Mouse (Mus musculus) CH12.LX (cell line): Measurements from ENCODE around the gene Brox. TPM values are rescaled to one million over a fixed set of nuclear protein-coding genes. Genes with fewer than 3 reads are reported as not detected.

Experiments
- DNase-seq: peaks from one replicate; pipeline ENCODE4 v3.0.0-alpha.2; 2013; ENCODE audit errors: extremely low read depth
- H3K27ac ChIP-seq: 2 replicates; pipeline ENCODE4 v1.5.1; 2012; ENCODE audit warnings: low read depth, mild to moderate bottlenecking, control low read depth, moderate library complexity; ENCODE audit not compliant: insufficient read depth
- H3K27me3 ChIP-seq: replicated peaks from 2 replicates; pipeline ENCODE3; 2012; ENCODE audit warnings: inconsistent platforms
- H3K36me3 ChIP-seq, 2 experiments: replicated peaks in 1 of 2; 2 replicates each; pipeline versions ENCODE3 to v1.6.1; 2012; ENCODE audit warnings: inconsistent platforms in 1 of 2, low read length in 1 of 2, mild to moderate bottlenecking in 1 of 2, mixed read lengths in 1 of 2, moderate library complexity in 1 of 2; ENCODE audit not compliant: control insufficient read depth in 1 of 2, insufficient read depth in 1 of 2
- H3K4me1 ChIP-seq, 2 experiments: 2 replicates each; pipeline ENCODE4 v1.6.1; 2012; ENCODE audit warnings: inconsistent platforms in 1 of 2, moderate library complexity in 1 of 2; ENCODE audit not compliant: insufficient read depth in 2 of 2, control insufficient read depth in 1 of 2
- H3K4me2 ChIP-seq: 2 replicates; pipeline ENCODE4 v1.6.1; 2012; ENCODE audit warnings: low read depth, mild to moderate bottlenecking, control low read depth; ENCODE audit not compliant: poor library complexity, insufficient read depth, severe bottlenecking
- H3K4me3 ChIP-seq, 3 experiments: fragments of 150-350 bp in 1 of 3; sonication (generic) in 1 of 3; replicated peaks in 1 of 3; 2 replicates each; pipeline versions ENCODE3 to v1.5.1; 2011 to 2012; ENCODE audit warnings: low read depth in 2 of 3, low read length in 2 of 3, mild to moderate bottlenecking in 2 of 3, moderate library complexity in 2 of 3, control low read depth in 1 of 3, improper control_type of control experiment in 1 of 3, inconsistent platforms in 1 of 3, mixed read lengths in 1 of 3; ENCODE audit not compliant: poor library complexity in 1 of 3
- H3K79me2 ChIP-seq: replicated peaks from 2 replicates; pipeline ENCODE4 v1.6.1; 2012; ENCODE audit warnings: mild to moderate bottlenecking, moderate library complexity; ENCODE audit not compliant: control insufficient read depth, poor library complexity, insufficient read depth, severe bottlenecking; ENCODE audit errors: extremely low read depth
- H3K9ac ChIP-seq: 2 replicates; pipeline ENCODE4 v1.6.1; 2012; ENCODE audit warnings: low read depth, mild to moderate bottlenecking, control low read depth, moderate library complexity; ENCODE audit not compliant: insufficient read depth
- H3K9me3 ChIP-seq: replicated peaks from 2 replicates; pipeline ENCODE3; 2012; ENCODE audit warnings: low read length, inconsistent platforms, mixed read lengths
- BHLHE40 ChIP-seq: IDR thresholded peaks from 2 replicates; pipeline ENCODE4 v1.6.1; 2011; ENCODE audit warnings: mild to moderate bottlenecking, low read depth, low read length, improper control_type of control experiment
- CHD1 ChIP-seq: IDR thresholded peaks from 2 replicates; pipeline ENCODE4 v1.6.1; 2012; ENCODE audit warnings: low read depth, low read length, improper control_type of control experiment, inconsistent platforms
- CHD2 ChIP-seq: IDR thresholded peaks from 2 replicates; pipeline ENCODE4 v1.6.1; 2011; ENCODE audit warnings: low read length, improper control_type of control experiment
- CTCF ChIP-seq, 2 experiments: IDR thresholded peaks in 1 of 2; conservative IDR thresholded peaks in 1 of 2; 2 replicates each; pipeline ENCODE4 v1.5.1; 2011 to 2012; ENCODE audit warnings: low read depth in 2 of 2, low read length in 2 of 2, improper control_type of control experiment in 1 of 2, inconsistent platforms in 1 of 2, mild to moderate bottlenecking in 1 of 2, moderate library complexity in 1 of 2
- EP300 ChIP-seq: IDR thresholded peaks from 2 replicates; pipeline ENCODE4 v1.6.1; 2011; ENCODE audit warnings: low read length, improper control_type of control experiment
- ETS1 ChIP-seq: conservative IDR thresholded peaks from 2 replicates; pipeline ENCODE4 v1.6.1; 2012; ENCODE audit warnings: low read depth, mild to moderate bottlenecking, inconsistent platforms, low read length, improper control_type of control experiment, moderate library complexity
- GABPA ChIP-seq: IDR thresholded peaks from 2 replicates; pipeline ENCODE4 v1.6.1; 2012; ENCODE audit warnings: low read depth, low read length, improper control_type of control experiment, inconsistent platforms; ENCODE audit not compliant: insufficient replicate concordance
- HCFC1 ChIP-seq: IDR thresholded peaks from 2 replicates; pipeline ENCODE4 v1.6.1; 2012; ENCODE audit warnings: low read depth, mild to moderate bottlenecking, inconsistent platforms, low read length, improper control_type of control experiment
- JUN ChIP-seq: IDR thresholded peaks from 2 replicates; pipeline ENCODE4 v1.6.1; 2011; ENCODE audit warnings: low read depth, mild to moderate bottlenecking, low read length, improper control_type of control experiment, moderate library complexity; ENCODE audit not compliant: insufficient read depth
- KAT2A ChIP-seq: IDR thresholded peaks from 2 replicates; pipeline ENCODE4 v1.6.1; 2012; ENCODE audit warnings: low read length, improper control_type of control experiment, inconsistent platforms; ENCODE audit not compliant: insufficient replicate concordance
- MAX ChIP-seq: IDR thresholded peaks from 2 replicates; pipeline ENCODE4 v1.6.1; 2011; ENCODE audit warnings: low read length, improper control_type of control experiment
- MEF2A ChIP-seq: IDR thresholded peaks from 2 replicates; pipeline ENCODE4 v1.6.1; 2014; ENCODE audit warnings: low read depth, mild to moderate bottlenecking, inconsistent platforms, low read length, improper control_type of control experiment, borderline replicate concordance
- NELFE ChIP-seq: IDR thresholded peaks from 2 replicates; pipeline ENCODE4 v1.6.1; 2011; ENCODE audit warnings: low read depth, low read length, improper control_type of control experiment
- NRF1 ChIP-seq: IDR thresholded peaks from 2 replicates; pipeline ENCODE4 v1.6.1; 2014; ENCODE audit warnings: low read depth, mild to moderate bottlenecking, inconsistent platforms, low read length, improper control_type of control experiment, moderate library complexity
- POLR2A ChIP-seq: IDR thresholded peaks from 2 replicates; pipeline ENCODE4 v1.6.1; 2011; ENCODE audit warnings: low read depth, mild to moderate bottlenecking, improper control_type of control experiment, low read length
- POLR2AphosphoS2 ChIP-seq: IDR thresholded peaks from 2 replicates; pipeline ENCODE4 v1.6.1; 2011; ENCODE audit warnings: low read depth, low read length, improper control_type of control experiment
- RAD21 ChIP-seq: IDR thresholded peaks from 2 replicates; pipeline ENCODE4 v1.6.1; 2011; ENCODE audit warnings: low read depth, mild to moderate bottlenecking, low read length, improper control_type of control experiment, moderate library complexity
- RCOR1 ChIP-seq: conservative IDR thresholded peaks from 2 replicates; pipeline ENCODE4 v1.6.1; 2012; ENCODE audit warnings: low read depth, mild to moderate bottlenecking, inconsistent platforms, low read length, improper control_type of control experiment
- SIN3A ChIP-seq: IDR thresholded peaks from 2 replicates; pipeline ENCODE4 v1.6.1; 2012; ENCODE audit warnings: low read length, improper control_type of control experiment, inconsistent platforms
- SMC3 ChIP-seq: IDR thresholded peaks from 2 replicates; pipeline ENCODE4 v1.6.1; 2011; ENCODE audit warnings: low read depth, low read length, improper control_type of control experiment
- TCF12 ChIP-seq: IDR thresholded peaks from 2 replicates; pipeline ENCODE4 v1.6.1; 2014; ENCODE audit warnings: low read depth, mild to moderate bottlenecking, inconsistent platforms, low read length, improper control_type of control experiment
- UBTF ChIP-seq: IDR thresholded peaks from 2 replicates; pipeline ENCODE4 v1.6.1; 2012; ENCODE audit warnings: low read depth, mild to moderate bottlenecking, inconsistent platforms, low read length, improper control_type of control experiment, moderate library complexity
- USF1 ChIP-seq: IDR thresholded peaks from 2 replicates; pipeline ENCODE4 v1.6.1; 2014; ENCODE audit warnings: low read depth, mild to moderate bottlenecking, inconsistent platforms, low read length, improper control_type of control experiment
- ZKSCAN1 ChIP-seq: IDR thresholded peaks from 2 replicates; pipeline ENCODE4 v1.6.1; 2012; ENCODE audit warnings: low read depth, inconsistent platforms, low read length, improper control_type of control experiment, borderline replicate concordance
- ZMIZ1 ChIP-seq: IDR thresholded peaks from 2 replicates; pipeline ENCODE4 v1.6.1; 2012; ENCODE audit warnings: low read depth, mild to moderate bottlenecking, inconsistent platforms, low read length, improper control_type of control experiment
- ZNF384 ChIP-seq: IDR thresholded peaks from 2 replicates; pipeline ENCODE4 v1.6.1; 2012; ENCODE audit warnings: low read depth, low read length, improper control_type of control experiment, inconsistent platforms
- dilution Hi-C: fragments of 300-500 bp; cut with MboI; formaldehyde crosslinking; loops from 2 replicates; pipeline ENCODE4 v1.14.3; 2020; ENCODE audit warnings: low sequenced_read_pairs; ENCODE audit not compliant: extremely low pct_unique_long_range_greater_than_20kb, extremely low pct_ligation_motif_present
- in situ Hi-C: fragments of 300-500 bp; cut with MboI; formaldehyde crosslinking; loops from 3 replicates; pipeline ENCODE4 v1.14.3; 2019; ENCODE audit warnings: low sequenced_read_pairs, low pct_ligation_motif_present, low pct_unique_long_range_greater_than_20kb, mixed read lengths
- polyA plus RNA-seq: library from polyadenylated mRNA; unstranded; fragments of >175 nt; gene quantifications from 2 replicates; pipeline ENCODE4 v1.2.1, GENCODE M21; 2012; ENCODE audit warnings: low read depth; ENCODE audit not compliant: insufficient read length
- total RNA-seq, 2 experiments: library from RNA; depleted of rRNA; stranded (reverse); fragments of 300-350 nt in 1 of 2; fragments of >200 nt in 1 of 2; gene quantifications; 2 replicates each; pipeline ENCODE4 v1.2.3; 2012 to 2014

Gene Brox
- total and polyA plus RNA-seq, 3 experiments, result 20.4 to 37.8 (median 21.8) TPM

GRCm38 (mm10) chr1:183297886-183298489, 919 bp upstream of the Brox start:
- H3K4me2 ChIP-seq, result peak overlapping the region; percentile 39
- H3K9ac ChIP-seq, result peak overlapping the region; percentile 58
- dilution Hi-C loops (no loop called here), in situ Hi-C loops (no loop called here)
- peaks cover 11 to 14% of the 10 kb centered on the region in 2 experiments for H3K36me3 ChIP-seq
- peak overlapping the region; percentile 30; the same call in 1 of the 2 replicates for H3K27ac ChIP-seq
- no peak for TF ChIP-seq USF1
- TF ChIP-seq POLR2A, result peak; percentile 44; the same call in 1 of the 2 replicates
- TF ChIP-seq SIN3A, result peak; percentile 82
- TF ChIP-seq CHD1, result no peak
- no peak for TF ChIP-seq ZKSCAN1
- TF ChIP-seq ZNF384, result no peak
- TF ChIP-seq CHD2, result no peak
- TF ChIP-seq RAD21, result no peak
- 0 out of 2 replicates have a peak, but pooled peaks have one; percentile 34 for TF ChIP-seq MEF2A
- TF ChIP-seq GABPA, result no peak
- TF ChIP-seq UBTF, result no peak
- no peak for TF ChIP-seq POLR2AphosphoS2
- TF ChIP-seq EP300, result no peak
- TF ChIP-seq NRF1, result no peak
- no peak; the same call in 1 of the 2 replicates for TF ChIP-seq MAX
- TF ChIP-seq CTCF (conservative IDR thresholded peaks at IDR 0.05 in 1 of 2, IDR thresholded peaks at IDR 0.05 in 1 of 2; ENCODE audit: low read depth in 2 of 2, low read length in 2 of 2), result no peak
- TF ChIP-seq SMC3, result no peak
- peak; percentile 29; the same call in 1 of the 2 replicates for TF ChIP-seq NELFE
- no peak for TF ChIP-seq ETS1
- TF ChIP-seq RCOR1, result no peak
- no peak for TF ChIP-seq HCFC1
- TF ChIP-seq KAT2A, result no peak
- no peak for TF ChIP-seq JUN
- no peak for TF ChIP-seq BHLHE40
- no peak for TF ChIP-seq TCF12
- peak; percentile 61; the same call in 1 of the 2 replicates for TF ChIP-seq ZMIZ1
- H3K4me1 ChIP-seq, result peaks cover 0 to 5% of the 10 kb centered on the region in 2 experiments; a peak in 1 of 4 replicates
- peak; percentile 55 for DNase-seq
- H3K79me2 ChIP-seq, result peaks cover 22% of the 10 kb centered on the region
- no peaks in the 10 kb centered on the region for H3K9me3 ChIP-seq
- no peaks in the 10 kb centered on the region for H3K27me3 ChIP-seq
- peak overlapping the region; percentile 61 to 96 (median 64) for H3K4me3 ChIP-seq
